Mouse (Mus musculus): Measurements from ENCODE around the gene Rhbdf1. TPM values are rescaled to one million over a fixed set of nuclear protein-coding genes. Genes with fewer than 3 reads are reported as not detected.

Gene Rhbdf1
- total RNA-seq, 2 experiments from 2014 or later, result 18.4 to 24.4 TPM

DNA sequence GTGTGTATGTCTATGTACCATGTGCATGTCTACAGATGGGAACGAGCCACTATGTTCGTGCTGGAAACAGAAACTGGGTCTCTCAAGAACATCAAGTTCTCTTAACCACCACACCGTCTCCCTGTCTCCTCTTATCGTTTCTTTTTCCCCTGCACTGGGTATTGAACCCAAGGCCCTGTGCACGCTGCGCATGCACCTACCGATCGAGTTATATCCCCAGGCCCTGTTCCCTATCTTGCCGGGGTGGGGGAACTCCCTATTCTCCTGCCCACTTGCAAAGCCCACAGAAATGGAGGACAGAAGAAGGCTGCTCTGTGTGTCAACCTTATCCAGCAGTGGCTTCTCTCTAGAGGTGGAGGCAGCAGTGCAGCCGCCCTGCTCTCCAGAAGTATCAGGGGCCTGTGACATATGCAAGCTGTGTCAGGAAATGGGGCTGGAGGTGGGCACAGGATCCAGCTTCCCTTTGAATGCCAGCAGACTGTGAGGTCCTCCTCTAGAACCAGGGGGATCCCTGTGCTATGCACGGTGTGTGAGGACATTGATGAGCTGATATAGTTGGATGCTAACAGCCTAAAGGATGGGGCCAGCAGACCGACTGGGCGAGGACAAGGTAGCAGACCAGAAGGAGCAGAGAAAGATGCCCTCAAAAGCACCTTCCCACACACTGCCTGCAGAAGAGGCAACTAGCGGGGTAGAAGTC lies 23.7 kb downstream of the Rhbdf1 start:
- peak; percentile 2 for DNase-seq

GRCm38 (mm10) chr11:32197766-32198165 lies 24.3 kb downstream of the Rhbdf1 start:
- no peak for DNase-seq
- intact Hi-C loops (cut with DNase I; ENCODE audit: low total_unique reads), result loop anchor here (5.0 kb wide), 1 partner anchor 45 kb away; no protein-coding TSS in a partner anchor

More for the DNA sequence above, 23.7 kb downstream of the Rhbdf1 start:
- intact Hi-C loops (cut with DNase I; ENCODE audit: low total_unique reads), result loop anchor here (5.0 kb wide), 1 partner anchor 44 kb away; no protein-coding TSS in a partner anchor

GRCm38 (mm10) chr11:32196727-32197126 lies 25.4 kb downstream of the Rhbdf1 start:
- intact Hi-C loops (cut with DNase I; ENCODE audit: low total_unique reads), result loop anchor here (5.0 kb wide), 1 partner anchor 46 kb away; no protein-coding TSS in a partner anchor
- no peak for DNase-seq

DNA sequence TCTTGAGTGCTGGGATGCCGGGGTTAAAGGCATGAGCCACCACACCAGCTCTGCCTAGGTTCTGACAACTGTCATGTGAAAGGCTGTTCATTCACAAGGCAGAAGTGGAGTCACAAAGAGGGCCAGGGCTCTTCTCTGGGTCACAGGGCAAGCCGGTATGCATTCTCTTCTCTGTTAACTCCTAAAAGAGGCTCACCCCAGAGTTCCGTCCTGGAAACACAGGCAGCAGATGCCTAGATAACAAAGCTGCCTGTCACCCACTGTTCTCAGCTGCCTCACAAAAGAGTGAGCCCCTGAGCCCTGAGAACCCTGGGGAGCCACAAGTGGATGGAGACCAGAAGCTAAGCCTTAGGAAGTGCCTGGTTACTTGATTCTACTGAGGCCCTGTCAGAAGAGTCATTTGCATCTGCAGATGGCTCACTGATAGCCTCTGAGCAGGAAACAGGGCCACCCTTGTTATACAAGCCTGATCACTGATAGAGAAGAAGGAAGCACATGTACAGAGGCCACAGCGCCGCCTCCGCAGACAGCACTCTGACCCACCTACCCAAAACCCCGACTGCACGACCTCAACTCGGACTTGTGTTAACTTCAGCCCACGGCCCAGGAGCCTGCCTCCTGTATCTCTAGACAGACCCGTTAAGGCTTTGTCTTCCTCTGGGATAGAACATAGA lies 26.1 kb downstream of the Rhbdf1 start:
- intact Hi-C loops (cut with DNase I; ENCODE audit: low total_unique reads), result loop anchor here (5.0 kb wide), 1 partner anchor 46 kb away; no protein-coding TSS in a partner anchor
- no peak for DNase-seq

GRCm38 (mm10) chr11:32194626-32195025 lies 27.5 kb downstream of the Rhbdf1 start:
- no peak for DNase-seq
- intact Hi-C loops (cut with DNase I; ENCODE audit: low total_unique reads), result loop anchor here (5.0 kb wide), 1 partner anchor 48 kb away; no protein-coding TSS in a partner anchor

DNA sequence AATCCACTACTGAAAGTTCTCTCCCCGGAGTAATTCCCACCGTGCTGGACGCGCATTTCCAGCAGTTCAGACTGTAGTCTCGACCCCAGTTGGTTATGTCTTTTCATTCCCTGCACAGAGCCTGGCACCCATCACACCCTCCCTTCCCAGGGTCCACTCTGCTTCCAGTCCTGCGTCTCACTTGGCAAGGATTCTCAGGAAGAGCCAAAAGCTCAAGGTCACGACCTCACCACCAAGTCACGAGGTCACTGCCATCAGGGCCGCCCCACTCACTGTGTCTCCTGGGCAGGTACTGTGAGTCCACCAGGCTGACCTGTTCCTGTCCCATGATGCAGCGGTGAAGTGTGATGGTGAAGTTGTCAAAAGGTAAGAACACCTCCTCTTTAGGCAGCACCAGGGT lies 28.0 kb downstream of the Rhbdf1 start:
- DNase-seq, result no peak
- intact Hi-C loops (cut with DNase I; ENCODE audit: low total_unique reads), result no loop called here

- intact Hi-C loops (cut with DNase I; ENCODE audit: low total_unique reads), result no loop called here
Measured at GRCm38 (mm10) chr11:32193156-32193555, 28.9 kb downstream of the Rhbdf1 start.

DNA sequence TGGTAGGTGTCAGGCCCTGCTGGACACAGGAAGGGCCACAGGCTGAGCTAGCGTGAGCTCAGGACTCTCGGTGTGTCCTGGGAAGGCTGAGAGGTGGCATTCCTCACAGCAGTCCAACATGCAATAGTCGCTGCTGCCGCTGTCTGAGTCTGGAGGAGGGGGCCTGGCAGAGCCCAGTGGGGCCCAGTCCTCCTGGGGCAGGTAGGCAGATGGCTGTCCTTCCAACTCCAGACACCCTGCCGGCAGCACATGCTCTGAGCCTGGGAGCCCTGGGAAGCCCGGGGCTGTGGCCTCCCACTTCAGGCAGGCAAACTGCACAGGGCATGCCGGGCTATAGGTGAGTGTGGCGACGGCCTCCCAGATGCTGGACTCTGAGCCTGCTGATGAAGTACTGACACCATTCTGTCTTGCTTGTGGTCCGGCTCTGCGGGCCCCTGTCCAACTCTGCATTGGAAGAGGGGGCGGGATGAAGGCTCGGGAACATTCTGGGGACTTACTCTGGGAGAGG lies 31.4 kb downstream of the Rhbdf1 start:
- intact Hi-C loops (cut with DNase I; ENCODE audit: low total_unique reads), result no loop called here
- no peak for DNase-seq

More at GRCm38 (mm10) chr11:32193156-32193555, 28.9 kb downstream of the Rhbdf1 start:
- DNase-seq, result no peak

DNA sequence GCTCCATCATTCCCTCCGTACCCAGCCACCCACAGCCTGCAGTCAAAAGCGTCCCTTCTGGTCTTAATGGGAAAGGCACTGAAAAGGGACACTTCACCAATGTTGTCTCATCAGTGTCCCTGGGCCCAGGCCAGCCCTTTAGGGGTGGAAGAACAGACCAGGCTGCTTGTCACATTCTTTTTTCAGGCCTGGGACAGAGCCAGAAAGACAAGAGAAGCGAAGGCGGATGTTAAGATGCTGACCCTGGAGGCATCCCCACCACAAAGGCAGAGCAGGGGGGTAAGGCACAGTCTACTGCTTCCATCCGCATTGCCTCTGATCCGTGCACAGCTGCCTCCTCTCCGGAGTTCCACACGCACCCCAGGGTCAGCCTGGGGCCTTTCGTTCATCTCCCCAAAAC lies 32.0 kb downstream of the Rhbdf1 start:
- intact Hi-C loops (cut with DNase I; ENCODE audit: low total_unique reads), result no loop called here

GRCm38 (mm10) chr11:32189434-32189833 lies 32.7 kb downstream of the Rhbdf1 start:
- intact Hi-C loops (cut with DNase I; ENCODE audit: low total_unique reads), result no loop called here
- DNase-seq, result no peak

More for the DNA sequence above, 32.0 kb downstream of the Rhbdf1 start:
- DNase-seq, result no peak

- intact Hi-C loops (cut with DNase I; ENCODE audit: low total_unique reads), result no loop called here
- no peak for DNase-seq
Measured at GRCm38 (mm10) chr11:32188881-32189280, 33.2 kb downstream of the Rhbdf1 start.

GRCm38 (mm10) chr11:32187256-32187655 lies 34.8 kb downstream of the Rhbdf1 start:
- intact Hi-C loops (cut with DNase I; ENCODE audit: low total_unique reads), result no loop called here

GRCm38 (mm10) chr11:32186031-32186430 lies 36.1 kb downstream of the Rhbdf1 start:
- DNase-seq, result no peak
- intact Hi-C loops (cut with DNase I; ENCODE audit: low total_unique reads), result no loop called here

More at GRCm38 (mm10) chr11:32187256-32187655, 34.8 kb downstream of the Rhbdf1 start:
- DNase-seq, result no peak

GRCm38 (mm10) chr11:32184469-32184868 lies 37.6 kb downstream of the Rhbdf1 start:
- intact Hi-C loops (cut with DNase I; ENCODE audit: low total_unique reads), result loop anchor here (5.0 kb wide), 1 partner anchor 138 kb away; no protein-coding TSS in a partner anchor
- no peak for DNase-seq

DNA sequence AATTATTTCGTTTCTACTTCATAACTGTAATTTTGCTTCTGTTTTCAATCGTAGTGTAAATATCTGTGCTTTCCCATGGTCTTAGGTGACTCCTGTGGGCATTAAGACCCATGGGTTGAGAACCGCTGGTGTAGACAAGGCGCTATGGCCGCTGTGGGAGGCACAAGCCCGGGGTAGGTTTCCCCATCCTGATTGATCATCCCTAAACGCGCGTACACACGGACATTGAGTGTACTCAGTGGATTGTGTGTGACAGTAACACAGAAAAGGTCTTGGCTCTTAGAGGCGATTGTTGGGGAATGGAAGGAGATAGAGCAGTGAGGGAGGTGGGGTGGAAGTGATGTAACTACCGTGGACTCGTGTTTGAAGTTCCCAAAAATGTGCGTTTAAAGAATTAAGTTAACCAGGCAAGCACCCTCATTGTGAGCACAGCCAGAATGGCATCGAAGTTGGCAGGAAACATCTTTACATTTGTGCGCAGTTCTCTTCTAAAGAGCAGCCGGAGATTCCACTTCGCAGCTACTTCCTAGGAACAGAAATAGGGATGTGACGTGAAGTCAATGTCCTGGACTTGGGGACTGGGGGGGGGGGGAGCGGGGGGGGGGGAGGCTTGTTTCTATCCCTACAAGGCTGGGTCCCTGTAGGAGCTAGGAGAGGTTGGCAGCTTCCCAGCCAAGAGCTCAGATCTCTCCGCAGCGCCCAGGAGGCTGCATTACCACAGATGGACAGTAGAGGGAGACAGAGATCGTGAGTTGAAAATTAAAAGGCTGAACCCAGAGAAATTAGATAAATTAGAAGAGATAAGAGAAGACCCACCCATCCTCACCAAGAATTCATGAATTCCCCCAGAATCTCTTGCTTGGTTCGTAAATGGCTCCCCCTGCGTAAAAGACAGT lies 39.9 kb downstream of the Rhbdf1 start:
- DNase-seq, result peak; percentile 83
- intact Hi-C loops (cut with DNase I; ENCODE audit: low total_unique reads), result loop anchor here (5.0 kb wide), 1 partner anchor 140 kb away; no protein-coding TSS in a partner anchor

- intact Hi-C loops (cut with DNase I; ENCODE audit: low total_unique reads), result loop anchor here (5.0 kb wide), 1 partner anchor 141 kb away; no protein-coding TSS in a partner anchor
- no peak for DNase-seq
Measured at GRCm38 (mm10) chr11:32181246-32181645, 40.9 kb downstream of the Rhbdf1 start.

- no peak for DNase-seq
- intact Hi-C loops (cut with DNase I; ENCODE audit: low total_unique reads), result no loop called here
Measured at GRCm38 (mm10) chr11:32178506-32178905, 43.6 kb downstream of the Rhbdf1 start.

GRCm38 (mm10) chr11:32166683-32167082 lies 55.4 kb downstream of the Rhbdf1 start:
- DNase-seq, result no peak
- intact Hi-C loops (cut with DNase I; ENCODE audit: low total_unique reads), result no loop called here

Data from gastrocnemius, postnatal 14 days (tissue).